Mouse (Mus musculus): Measurements from ENCODE around the gene Alx1.

- TF ChIP-seq EP300 (IDR thresholded peaks at IDR 0.05; ENCODE audit: low read length) = no peak
- no peak for TF ChIP-seq IRF4 (IDR thresholded peaks at IDR 0.05; ENCODE audit: low read depth, low read length)
- TF ChIP-seq CTCF (conservative IDR thresholded peaks at IDR 0.05 in 1 of 2, IDR thresholded peaks at IDR 0.05 in 1 of 2; ENCODE audit: low read depth in 2 of 2, low read length in 2 of 2) = no peak
- no peak for TF ChIP-seq TBP (conservative IDR thresholded peaks at IDR 0.05; ENCODE audit: low read depth, low read length)
- TF ChIP-seq POLR2A (IDR thresholded peaks at IDR 0.05; ENCODE audit: low read depth, low read length) = no peak
- TF ChIP-seq CHD1 (IDR thresholded peaks at IDR 0.05; ENCODE audit: low read depth, low read length) = no peak
- TF ChIP-seq JUND (conservative IDR thresholded peaks at IDR 0.05; ENCODE audit: low read depth, low read length) = no peak
- no peak for TF ChIP-seq ZMIZ1 (IDR thresholded peaks at IDR 0.05; ENCODE audit: low read depth, low read length)
- TF ChIP-seq JUN (IDR thresholded peaks at IDR 0.05; ENCODE audit: insufficient read depth, low read depth, low read length) = no peak
- no peak for TF ChIP-seq CHD2 (IDR thresholded peaks at IDR 0.05; ENCODE audit: low read length)
- no peak for TF ChIP-seq USF2 (conservative IDR thresholded peaks at IDR 0.05; ENCODE audit: low read depth, low read length)
These were observed 16.6 kb upstream of the Alx1 start for GRCm38 (mm10) chr10:103046623-103047022.
